Mouse (Mus musculus) c-Kit-positive CD71-positive TER-119-positive erythroid progenitor cells, embryonic 14.5 days (primary cell): ENCODE measurements at regions not wholly inside any gene's neighbourhood (a gene's known extent, or its start where the extent isn't known, plus 50 kb on each side); places are given as distances from the start of the nearest gene placed in this dataset.

Experiments
- DNase-seq: peaks from one replicate; pipeline ENCODE4 v3.0.0-alpha.2; 2013; ENCODE audit warnings: low spot score

DNA sequence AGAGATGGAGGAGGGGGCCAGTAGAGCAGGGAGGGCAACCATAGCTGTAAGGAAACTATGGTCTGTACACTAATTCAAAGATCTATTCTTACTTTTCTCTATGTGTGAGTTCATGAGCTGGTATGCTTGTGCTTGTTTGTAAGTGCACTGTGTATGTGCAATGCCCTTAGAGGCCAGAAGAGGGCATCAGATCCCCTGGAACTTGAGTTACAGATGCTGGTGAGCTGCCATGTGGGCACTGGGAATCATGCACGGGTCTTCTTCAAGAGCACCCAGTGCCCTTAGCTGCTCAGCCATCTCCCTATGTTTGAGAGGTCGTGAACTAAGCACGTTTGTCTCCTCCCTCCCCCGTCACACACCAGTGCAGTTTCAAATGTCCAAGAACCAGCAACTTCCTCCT is 68.9 kb downstream of the Tbx3 start:
- no peak for DNase-seq

DNA sequence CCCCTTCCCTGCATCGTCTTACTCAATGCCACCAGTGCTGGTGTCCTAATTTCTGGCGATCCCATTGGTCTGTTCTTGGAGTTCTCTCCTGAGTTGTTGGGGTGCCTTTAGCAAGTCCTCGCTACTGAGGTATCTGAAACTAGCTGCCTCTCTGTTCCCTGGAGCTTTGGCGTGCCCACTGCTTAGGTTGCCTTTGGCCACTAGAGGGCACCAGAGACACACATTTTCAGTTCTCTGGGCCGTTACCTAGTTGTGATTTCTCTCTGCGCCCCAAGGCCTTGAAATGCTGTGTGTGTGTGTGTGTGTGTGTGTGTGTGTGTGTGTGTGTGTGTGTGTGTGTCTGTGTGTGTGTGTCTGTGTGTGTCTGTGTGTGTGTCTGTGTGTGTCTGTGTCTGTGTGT is 70.6 kb downstream of the Tbx3 start:
- peak; percentile 37 for DNase-seq

DNA sequence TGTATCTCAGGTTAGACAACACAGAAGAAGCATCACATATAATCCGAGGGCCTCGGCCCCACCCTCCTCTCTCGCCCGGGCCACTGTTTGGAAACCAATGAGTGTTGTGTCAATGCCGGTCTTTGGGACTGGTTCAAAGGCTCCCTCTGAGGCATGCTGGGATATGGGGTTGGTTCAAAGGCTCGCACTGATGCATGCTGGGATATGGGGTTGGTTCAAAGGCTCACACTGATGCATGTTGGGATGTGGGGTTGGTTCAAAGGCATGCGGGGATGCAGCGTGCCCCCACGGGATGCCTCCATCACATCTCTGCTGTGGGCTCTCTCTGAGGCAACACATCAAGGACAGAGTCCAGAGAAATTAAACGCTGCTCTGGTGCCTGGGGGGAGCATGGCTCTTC is 73.3 kb downstream of the Tbx3 start:
- no peak for DNase-seq

DNA sequence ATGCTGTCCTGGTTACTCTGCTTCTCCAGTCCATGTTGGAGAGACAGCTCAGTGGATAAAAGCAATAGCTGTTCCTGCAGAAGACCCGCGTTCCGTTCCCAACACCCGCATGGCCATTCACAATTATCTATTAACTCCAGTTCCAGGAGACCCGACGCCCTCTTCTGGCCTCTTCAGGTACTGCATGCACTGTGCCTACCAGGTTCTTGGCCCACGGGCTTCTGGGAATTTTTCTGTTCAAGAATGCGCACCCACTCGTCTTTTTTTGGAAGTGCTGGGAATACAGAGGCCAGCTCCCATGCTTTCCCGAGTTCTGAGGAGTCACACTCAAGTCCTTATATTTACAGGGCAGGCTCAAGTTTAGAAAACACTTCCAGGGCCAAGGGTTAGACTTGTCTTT is 76.6 kb downstream of the Tbx3 start:
- no peak for DNase-seq

DNA sequence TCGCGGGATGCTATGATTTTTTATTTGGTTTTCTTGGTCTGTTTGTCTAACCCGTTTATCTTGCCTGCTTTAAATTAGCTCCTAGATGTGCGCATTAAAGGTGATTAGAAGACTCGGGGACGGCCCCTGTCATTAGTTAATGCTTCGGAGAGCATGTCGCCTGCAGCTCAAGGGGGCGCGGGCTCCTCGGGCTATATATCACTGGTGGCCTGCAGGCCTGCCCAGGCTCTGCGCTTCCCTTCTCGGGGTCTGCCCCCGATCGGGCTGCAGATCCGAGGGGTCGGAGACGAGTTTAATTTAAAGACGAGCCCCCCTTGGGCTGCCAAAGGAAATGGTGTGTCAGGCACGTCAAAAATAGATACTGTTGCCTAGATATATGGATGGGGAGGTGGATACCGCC is 78.2 kb downstream of the Tbx3 start:
- no peak for DNase-seq

DNA sequence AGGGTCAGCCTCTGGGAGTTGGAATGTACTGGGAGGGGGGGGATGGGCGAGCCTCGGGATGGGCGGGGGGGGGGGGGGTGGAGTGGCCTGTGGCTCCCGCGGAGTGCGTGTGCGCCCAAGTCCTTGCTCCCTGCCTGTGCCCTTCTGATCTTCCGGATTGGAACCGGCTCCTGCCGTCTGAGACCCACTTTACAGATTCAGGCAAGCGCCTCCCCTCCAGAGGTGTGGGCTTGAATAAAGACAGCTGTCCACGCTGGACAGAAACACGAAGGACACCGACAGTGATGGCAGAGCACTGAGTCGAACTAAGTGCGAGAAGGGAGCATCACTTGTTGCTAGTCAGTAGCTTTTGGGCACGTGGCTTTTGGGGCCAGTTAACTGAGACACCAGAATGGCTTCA is 78.7 kb downstream of the Tbx3 start:
- no peak for DNase-seq

DNA sequence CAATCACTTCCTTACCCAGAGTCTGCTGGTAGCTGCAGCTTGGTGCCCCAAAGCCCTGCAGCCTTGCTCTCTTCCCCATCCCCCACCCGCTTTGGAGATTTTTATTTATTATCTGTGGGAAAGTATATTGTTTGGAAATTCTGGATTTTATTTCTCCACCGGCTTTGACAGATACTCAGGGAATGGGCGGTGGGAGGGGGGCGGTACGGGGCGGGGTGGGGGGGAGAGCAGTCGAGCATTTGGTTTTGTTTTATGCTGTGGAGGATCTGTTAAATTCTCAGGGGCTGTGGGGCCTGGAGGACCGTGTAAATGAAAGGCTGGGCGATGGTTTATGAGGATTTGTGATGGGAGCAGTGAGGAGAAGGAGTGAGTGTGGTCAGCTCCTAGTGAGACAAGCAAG is 76.7 kb upstream of the Tbx5 start:
- no peak for DNase-seq

DNA sequence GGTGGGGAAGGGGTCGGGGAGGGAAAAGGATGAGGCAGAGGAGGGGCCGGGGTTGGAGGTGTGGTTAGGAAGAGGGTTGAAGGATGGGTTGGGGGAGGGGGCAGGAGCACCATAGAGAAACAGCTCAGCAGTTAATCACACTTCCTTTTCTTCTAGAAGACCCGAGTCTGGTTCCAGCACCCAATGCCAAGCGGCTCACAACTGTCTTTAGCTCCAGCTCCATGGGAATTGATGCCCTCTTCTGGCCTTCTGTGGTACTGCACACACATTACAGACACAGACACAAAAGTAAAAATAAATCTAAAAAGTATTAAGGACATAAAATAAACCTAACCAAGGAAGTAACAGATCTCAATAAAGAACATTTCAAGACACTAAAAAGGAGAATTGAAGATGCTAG is 73.6 kb upstream of the Tbx5 start:
- no peak for DNase-seq

DNA sequence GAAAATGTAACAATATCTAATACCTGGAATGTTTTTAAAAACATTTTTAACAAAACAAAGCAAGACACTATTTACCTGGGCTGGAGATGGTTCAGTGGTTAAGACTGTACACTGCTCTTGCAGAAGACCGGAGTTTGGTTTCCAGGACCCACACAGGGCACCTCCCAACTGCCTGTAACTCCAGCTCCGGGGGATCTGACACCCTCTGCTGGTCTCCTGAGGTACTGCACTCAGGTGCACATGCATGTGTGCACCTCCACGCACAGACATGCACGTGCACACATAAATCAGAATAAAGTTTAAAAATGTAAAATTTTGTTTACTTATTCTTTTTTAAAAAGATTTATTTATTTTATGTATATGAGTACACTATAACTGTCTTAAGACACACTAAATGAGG is 70.4 kb upstream of the Tbx5 start:
- no peak for DNase-seq

DNA sequence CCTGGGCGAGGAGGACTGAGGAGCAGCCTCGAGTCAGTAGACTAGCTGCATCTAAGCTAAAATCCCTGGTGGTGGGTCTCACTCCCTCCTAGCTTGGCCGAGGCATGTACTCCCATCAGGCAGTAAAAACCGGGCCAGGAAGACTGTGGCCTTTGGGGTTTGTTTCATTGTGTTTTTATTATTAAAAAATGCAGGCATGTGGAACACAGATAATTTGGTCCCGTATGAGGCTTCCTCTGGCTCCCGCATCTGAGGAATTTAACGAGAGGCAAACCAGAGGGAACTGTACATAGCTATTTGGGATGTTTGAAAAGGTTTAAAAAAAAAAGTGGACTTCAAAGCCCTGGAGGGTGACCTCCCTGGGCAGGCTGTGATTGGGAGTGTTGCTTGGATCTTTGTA is 69.1 kb upstream of the Tbx5 start:
- no peak for DNase-seq

DNA sequence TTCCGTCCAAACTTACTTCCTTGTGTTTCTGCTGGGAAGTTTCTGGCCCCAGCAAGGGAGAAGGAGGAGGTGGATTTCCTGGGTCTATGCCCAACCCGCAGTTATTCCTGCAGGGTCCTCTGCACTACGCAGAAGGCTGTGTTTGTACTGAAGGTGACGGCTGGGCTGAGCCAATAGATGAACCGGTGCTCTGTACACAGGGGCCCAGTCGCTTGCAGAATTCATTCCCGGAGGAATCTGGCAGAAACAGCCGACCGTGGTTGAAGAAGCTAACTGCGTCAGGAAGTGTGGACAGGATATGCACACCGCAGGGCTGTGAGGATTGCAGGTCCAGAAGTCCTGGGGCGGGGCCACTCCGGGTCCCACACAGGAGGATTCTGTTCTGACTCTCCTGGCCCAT is 66.1 kb upstream of the Tbx5 start:
- no peak for DNase-seq

DNA sequence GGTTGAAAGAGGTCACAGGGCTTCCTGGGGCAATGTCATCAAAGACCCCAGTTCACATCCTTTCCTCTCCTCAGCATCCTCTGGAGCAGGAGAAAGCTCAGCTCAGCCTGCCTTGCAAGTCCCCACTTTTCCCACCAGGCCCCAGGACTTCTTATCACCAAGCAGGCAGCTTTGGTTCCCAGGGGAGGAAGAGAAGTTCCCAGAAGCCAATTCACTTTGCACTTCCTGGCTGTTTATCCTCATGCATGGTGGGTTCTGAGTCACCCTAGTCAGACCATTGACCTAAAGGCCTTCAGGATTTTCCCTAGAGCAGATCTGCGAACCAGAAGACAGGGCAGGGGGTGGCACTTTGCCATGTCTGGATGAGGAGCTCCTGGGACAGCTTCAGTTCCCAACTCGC is 61.5 kb upstream of the Tbx5 start:
- DNase-seq: no peak

DNA sequence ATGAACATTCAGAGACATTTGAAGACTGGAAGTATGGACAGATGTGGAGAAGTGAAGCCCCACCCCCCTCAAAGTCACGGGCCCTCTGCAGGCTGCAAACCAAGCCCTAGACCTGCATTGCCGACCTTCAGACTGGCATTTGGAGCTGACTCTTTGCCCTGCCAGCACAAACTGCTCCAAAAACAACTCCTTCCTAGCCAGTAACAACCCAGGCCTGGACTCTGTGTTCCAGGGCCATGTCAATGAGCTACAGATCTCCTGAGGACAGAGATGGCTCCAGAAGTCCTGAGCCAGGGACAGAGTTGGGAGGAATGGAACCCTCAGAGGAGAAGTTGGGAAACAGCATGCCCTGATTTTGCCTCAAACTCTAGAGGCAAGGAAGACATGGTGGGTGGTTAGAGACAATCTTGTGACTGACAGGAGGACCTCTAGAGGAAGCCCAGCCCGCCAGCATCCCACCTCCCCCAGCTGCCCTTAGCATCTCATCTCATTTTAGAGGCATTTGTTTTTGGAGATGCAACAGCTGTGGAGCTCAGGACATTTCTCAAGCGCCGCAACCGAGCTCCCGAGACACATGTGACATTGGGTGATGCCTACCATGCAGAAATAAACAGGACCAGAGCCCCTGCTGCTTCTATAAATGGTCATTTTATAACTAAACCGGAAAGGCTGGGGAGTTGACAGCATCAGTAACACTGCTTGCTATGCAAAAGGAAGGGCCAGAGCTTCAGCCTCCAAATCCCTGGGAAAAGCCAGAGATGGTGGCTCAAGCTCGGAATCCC is 56.2 kb upstream of the Tbx5 start:
- DNase-seq: no peak

DNA sequence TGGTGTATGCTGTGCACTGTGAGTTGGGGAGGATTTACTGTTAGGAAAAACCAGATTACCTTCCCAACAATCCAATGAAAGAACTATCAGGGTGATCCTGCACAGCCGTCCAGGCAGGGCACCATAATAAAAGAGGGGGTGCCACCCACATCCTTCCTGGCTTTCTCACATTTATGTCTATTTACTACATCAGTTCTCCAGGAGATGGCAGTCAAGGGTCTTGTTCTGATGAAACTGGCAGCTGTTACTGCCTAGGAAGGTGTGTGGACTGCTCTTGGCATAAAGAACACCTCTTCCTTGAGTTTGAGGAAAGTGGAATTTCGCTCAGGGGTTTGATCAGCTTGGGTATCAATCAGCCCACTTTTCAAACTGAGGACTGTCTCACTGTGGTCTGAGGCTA is 54.6 kb upstream of the Tbx5 start:
- DNase-seq: no peak

DNA sequence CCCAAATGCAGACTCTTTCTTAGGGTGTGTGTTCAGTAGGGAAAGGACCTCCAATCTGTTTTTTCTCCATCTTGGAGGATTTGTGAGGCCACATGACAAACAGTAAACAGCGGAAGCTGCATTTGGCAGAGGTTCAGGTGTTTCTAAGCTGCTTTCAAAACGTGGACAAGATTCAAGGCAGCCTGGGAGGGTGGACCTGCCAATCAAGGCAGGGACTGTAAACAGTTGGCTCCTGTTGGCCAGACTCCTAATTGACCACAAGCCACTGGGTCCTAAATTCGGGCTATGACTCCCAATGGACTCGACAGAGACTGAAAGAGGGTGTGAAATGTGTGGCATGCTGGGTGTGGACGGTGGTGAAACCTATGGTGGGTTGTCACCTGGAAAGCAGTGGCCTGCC is 51.1 kb upstream of the Tbx5 start:
- DNase-seq: no peak
